Mouse (Mus musculus): ENCODE results near the gene Dnajc8.
"Not testable (repeated sequence)": the region's sequence is repeated elsewhere in the genome, so short reads cannot be mapped to it uniquely, and the experiment has no call there.

Dnajc8 gene

DNA sequence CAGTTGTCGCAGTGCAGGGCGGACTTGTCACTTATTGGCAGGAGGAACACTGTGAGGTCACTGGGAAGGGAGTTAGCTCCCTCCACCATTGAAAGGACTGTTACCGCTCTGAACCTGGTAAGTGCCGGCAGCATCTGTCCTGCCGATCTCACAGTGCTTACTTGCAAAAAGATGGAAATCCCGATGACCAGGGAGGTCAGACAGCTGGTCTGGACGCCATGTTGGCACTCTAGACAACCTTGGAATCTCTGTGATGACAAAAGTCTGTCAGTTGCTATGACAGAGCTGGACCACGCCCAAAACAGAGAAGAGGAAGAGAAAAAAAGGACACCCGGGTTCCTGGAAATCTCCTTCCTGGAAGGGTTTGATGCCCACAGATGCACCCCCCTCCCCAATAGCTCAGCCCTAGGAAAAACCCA, 32.0 kb downstream of the Dnajc8 start:
- no peak for DNase-seq

GRCm38 (mm10) chr4:132569115-132569514, 33.8 kb downstream of the Dnajc8 start:
- DNase-seq = no peak

- no peak for DNase-seq
Measured at GRCm38 (mm10) chr4:132571190-132571589, 35.8 kb downstream of the Dnajc8 start.

- no peak for DNase-seq
Measured at GRCm38 (mm10) chr4:132573327-132573726, 38.0 kb downstream of the Dnajc8 start.

GRCm38 (mm10) chr4:132574809-132575347, 39.5 kb downstream of the Dnajc8 start:
- DNase-seq = no peak

- DNase-seq = no peak
Measured at GRCm38 (mm10) chr4:132583781-132584180, 48.4 kb downstream of the Dnajc8 start.

GRCm38 (mm10) chr4:132584975-132585374, 49.6 kb downstream of the Dnajc8 start:
- DNase-seq = no peak

GRCm38 (mm10) chr4:132586282-132586681, 50.9 kb downstream of the Dnajc8 start:
- DNase-seq = no peak

DNA sequence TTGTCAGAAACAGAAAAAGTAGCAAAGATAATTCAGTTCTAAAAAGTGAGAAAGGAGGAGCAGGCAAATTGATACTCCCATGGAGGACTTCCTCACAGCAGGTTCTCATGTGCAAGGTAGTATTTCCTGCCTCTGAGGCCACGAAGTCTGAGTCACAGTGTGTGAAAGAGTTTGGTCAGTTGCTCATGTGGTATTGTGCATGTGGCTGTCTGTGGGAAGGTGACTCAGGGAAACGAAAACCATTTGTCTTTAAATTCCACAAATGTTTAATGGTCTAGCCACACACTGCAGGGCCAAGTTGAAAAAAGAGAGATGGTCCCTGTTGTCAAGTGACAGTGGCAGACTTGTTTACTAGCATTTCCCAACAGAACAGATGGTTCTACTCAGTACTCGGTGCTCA, 53.2 kb downstream of the Dnajc8 start:
- no peak for DNase-seq

- no peak for DNase-seq
Measured at GRCm38 (mm10) chr4:132590642-132591041, 55.3 kb downstream of the Dnajc8 start.

DNA sequence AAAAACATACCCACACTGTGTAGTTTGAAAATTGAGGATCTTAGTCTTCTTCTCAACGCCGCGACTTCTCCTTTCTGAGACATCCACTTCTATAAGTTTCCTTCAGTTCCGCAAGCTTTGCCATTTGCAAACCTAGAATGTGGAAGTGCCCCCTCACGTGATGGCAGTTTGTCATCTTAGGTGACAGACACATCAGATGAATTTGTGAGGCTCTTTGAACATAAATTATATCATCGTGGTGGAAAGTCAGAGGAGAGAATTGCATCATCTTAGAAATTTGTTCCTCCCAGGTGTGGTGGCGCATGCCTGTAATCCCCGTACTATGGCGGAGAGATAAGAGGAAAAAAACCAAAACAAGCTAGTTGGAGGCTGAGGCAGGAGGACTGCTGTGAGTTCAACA, 57.6 kb downstream of the Dnajc8 start:
- DNase-seq = no peak

GRCm38 (mm10) chr4:132594191-132594590, 58.8 kb downstream of the Dnajc8 start:
- no peak for DNase-seq

DNA sequence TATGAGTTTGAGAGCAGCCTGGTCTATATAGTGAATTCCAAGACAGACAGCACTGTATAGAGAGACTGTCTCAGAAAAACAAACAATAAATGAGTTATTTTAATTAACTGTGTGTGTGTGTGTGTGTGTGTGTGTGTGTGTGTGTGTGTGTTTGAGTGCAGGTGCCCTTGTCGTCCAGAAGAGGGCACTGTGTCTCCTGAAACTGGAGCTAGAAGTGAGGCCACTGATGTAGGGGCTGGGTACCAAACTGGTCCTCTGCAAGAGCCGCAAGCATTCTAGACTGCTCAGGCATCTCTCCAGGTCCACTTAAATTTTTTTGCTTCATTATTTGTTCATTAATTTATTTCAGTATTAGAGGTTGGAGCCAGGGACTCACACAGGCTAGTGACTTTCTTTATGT, 63.5 kb downstream of the Dnajc8 start:
- DNase-seq = no peak

DNA sequence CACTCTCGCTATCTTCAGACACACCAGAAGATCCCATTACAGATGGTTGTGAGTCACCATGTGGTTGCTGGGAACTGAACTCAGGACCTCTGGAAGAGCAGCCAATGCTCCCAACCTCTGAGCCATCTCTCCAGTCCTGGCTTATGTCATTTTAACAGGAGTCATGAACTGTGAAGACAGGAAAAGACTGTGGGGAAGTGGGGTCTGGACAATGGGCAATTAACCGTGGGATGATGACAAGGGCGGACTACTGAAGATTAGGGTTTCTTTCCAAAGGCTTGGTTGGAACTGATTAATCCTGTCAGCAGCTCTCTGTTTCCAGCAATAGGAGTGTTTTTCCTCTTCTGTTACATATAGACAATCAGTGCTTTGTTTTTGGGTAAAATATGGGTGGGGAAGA, 64.4 kb downstream of the Dnajc8 start:
- DNase-seq = no peak

- no peak for DNase-seq
Measured at GRCm38 (mm10) chr4:132600465-132600864, 65.1 kb downstream of the Dnajc8 start.

GRCm38 (mm10) chr4:132601242-132601641, 65.9 kb downstream of the Dnajc8 start:
- DNase-seq = not testable (repeated sequence)

Measured in thymus, adult 18-20 months (tissue).